Mouse (Mus musculus): ENCODE measurements around the gene Gramd4.

GRCm38 (mm10) chr15:86159719-86160118, 102.2 kb downstream of the Gramd4 start:
- no peak for TF ChIP-seq CTCF (IDR thresholded peaks at IDR 0.05; ENCODE audit: control insufficient read depth, insufficient read depth, insufficient read length)
- TF ChIP-seq MAX (IDR thresholded peaks at IDR 0.05): no peak
- no peak for TF ChIP-seq MYOG (IDR thresholded peaks at IDR 0.05; ENCODE audit: control insufficient read depth, extremely low read depth, insufficient read length)
- TF ChIP-seq USF1 (IDR thresholded peaks at IDR 0.05; ENCODE audit: low read depth): no peak
- no peak for TF ChIP-seq MYOD1 (IDR thresholded peaks at IDR 0.05; ENCODE audit: control insufficient read depth, insufficient read length, low read depth)
- TF ChIP-seq FOSL1 (IDR thresholded peaks at IDR 0.05; ENCODE audit: insufficient read depth, low read length, poor library complexity, severe bottlenecking): no peak
